20 mouse cellular contexts compared by ENCODE assay signal in genomic region chr6:24200644-24201484, GRCm38 (mm10). TPM values are rescaled to one million over a fixed set of nuclear protein-coding genes. Genes with fewer than 3 reads are reported as not detected.
DNase-seq lines count a peak whose midpoint lies in the region; ATAC-seq and TF ChIP-seq lines count a peak whose summit lies in the region.
"Had no signal": no experiment of that assay in that cellular context is flagged by ENCODE, and none has a peak within 500 bp of the region (broad histone marks: within the 10 kb centered on the region; RNA-seq: fewer than 3 reads in every experiment).

No protein-coding gene starts in this region.

- peak overlapping the region; percentile 2; the same call in 1 of the 2 replicates for H3K4me3 ChIP-seq in layer of hippocampus, adult 2 months
- no peak overlapping the region for H3K4me3 ChIP-seq in forebrain, postnatal 0 days (ENCODE audit: low read depth, low read length)
- H3K4me3 ChIP-seq: embryonic facial prominence, embryonic 15.5 days; intestine, embryonic 15.5 days; liver, embryonic 15.5 days had no signal

- TF ChIP-seq POLR2A in brain, embryonic 14.5 days (IDR thresholded peaks at IDR 0.05; ENCODE audit: borderline replicate concordance, extremely low read depth, insufficient read depth, insufficient read length, poor library complexity, severe bottlenecking) = no peak

- no peak overlapping the region for H3K9ac ChIP-seq in forebrain, postnatal 0 days
- H3K9ac ChIP-seq: embryonic facial prominence, embryonic 15.5 days; intestine, embryonic 15.5 days; liver, embryonic 15.5 days had no signal

- ATAC-seq in forebrain, postnatal 0 days = peak; percentile 38
- ATAC-seq in granulocyte monocyte progenitor cell, adult 5-6 weeks (replicated peaks; ENCODE audit: poor library complexity, severe bottlenecking) = no peak
- ATAC-seq: intestine, embryonic 15.5 days had no signal

- H3K4me2 ChIP-seq in forebrain, postnatal 0 days (ENCODE audit: low read depth) = 0 out of 2 replicates have a peak overlapping the region, but pooled peaks have one; percentile 9
- H3K4me2 ChIP-seq: embryonic facial prominence, embryonic 15.5 days; intestine, embryonic 15.5 days; liver, embryonic 15.5 days had no signal

- TF ChIP-seq CTCF in layer of hippocampus, adult 2 months (conservative IDR thresholded peaks at IDR 0.05) = no peak
- TF ChIP-seq CTCF in brain, embryonic 14.5 days (IDR thresholded peaks at IDR 0.05; ENCODE audit: borderline replicate concordance, extremely low read depth, insufficient read depth, insufficient read length) = no peak
- TF ChIP-seq CTCF in forebrain, postnatal 0 days (IDR thresholded peaks at IDR 0.05; ENCODE audit: low read depth) = no peak

- DNase-seq in layer of hippocampus, adult 2 months (ENCODE audit: low spot score in 2 of 2) = no peak
- no peak for DNase-seq in layer of hippocampus, adult 8-10 months (ENCODE audit: low spot score in 2 of 2)
- peak; percentile 82 for DNase-seq in brain, embryonic 14.5 days (ENCODE audit: low read depth)
- DNase-seq in cerebellum, adult 9-11 months = peak; percentile 44
- peak; percentile 38 for DNase-seq in forebrain, postnatal 0 days
- no peak for DNase-seq in ovary, postnatal 14 days (ENCODE audit: low spot score)
- DNase-seq: adrenal gland, postnatal 36 days; heart, adult 18-20 months; left cerebral cortex, postnatal 4 days; lung, postnatal 36 days; right cerebral cortex, postnatal 25 days had no signal

- H3K4me1 ChIP-seq in forebrain, postnatal 0 days (ENCODE audit: insufficient read depth) = no peaks in the 10 kb centered on the region
- H3K4me1 ChIP-seq: embryonic facial prominence, embryonic 15.5 days; intestine, embryonic 15.5 days; liver, embryonic 15.5 days had no signal

- no peaks in the 10 kb centered on the region for H3K27me3 ChIP-seq in forebrain, postnatal 0 days (ENCODE audit: insufficient read depth, low read length)
- H3K27me3 ChIP-seq: embryonic facial prominence, embryonic 15.5 days; intestine, embryonic 15.5 days; liver, embryonic 15.5 days had no signal

- peak overlapping the region; percentile 10; the same call in 1 of the 2 replicates for H3K27ac ChIP-seq in layer of hippocampus, adult 2 months
- H3K27ac ChIP-seq in forebrain, postnatal 0 days (ENCODE audit: low read depth, low read length) = no peak overlapping the region
- H3K27ac ChIP-seq: embryonic facial prominence, embryonic 15.5 days; intestine, embryonic 15.5 days; kidney, postnatal 0 days; liver, embryonic 15.5 days had no signal

- H3K9me3 ChIP-seq in forebrain, postnatal 0 days (ENCODE audit: low read length) = no peaks in the 10 kb centered on the region
- H3K9me3 ChIP-seq: embryonic facial prominence, embryonic 15.5 days; intestine, embryonic 15.5 days; liver, embryonic 15.5 days had no signal

- no peaks in the 10 kb centered on the region for H3K36me3 ChIP-seq in forebrain, postnatal 0 days (ENCODE audit: insufficient read depth)
- H3K36me3 ChIP-seq: embryonic facial prominence, embryonic 15.5 days; intestine, embryonic 15.5 days; liver, embryonic 15.5 days had no signal

- 18% methylated on average over 12 of the region's 12 CpGs for WGBS in forebrain, postnatal 0 days

RNA-seq across cellular contexts. Expression of gene Slc13a1, which starts 33.0 kb away (rescaled TPM):
- under 1 TPM; 0.31 to 0.37 TPM for total RNA-seq in layer of hippocampus, adult 2 months (2021)
- under 1 TPM; 0.20 to 0.59 (median 0.48) TPM for total RNA-seq in layer of hippocampus, adult 8-10 months (2022)
- polyA plus RNA-seq in brain, embryonic 14.5 days (2012; rRNA removed) = 0.05 TPM in 1 of 2 replicates, not detected in the other
- total RNA-seq in forebrain, postnatal 0 days (2014; rRNA removed) = 0.15 and 0.33 TPM in 2 replicates
- polyA plus RNA-seq in forebrain, postnatal 0 days (2015; fragmentation: Nextera tagmentation; extraction: Ambion mirVana) = 0.09 and 0.10 TPM in 2 replicates
- total RNA-seq in granulocyte monocyte progenitor cell, adult 5-6 weeks (2014; fragmentation: Nextera tagmentation) = not detected in 2 replicates
- not detected in 2 replicates for total RNA-seq in granulocyte monocyte progenitor cell, adult 5-6 weeks (2017)
- total RNA-seq: MEL; monocyte, adult 5-6 weeks had no signal
- polyA plus RNA-seq: cortical plate, adult 2 months; thymus, postnatal 0 days had no signal

Comparison
In these comparisons a context has a peak if more than half of its experiments do, and no peak if none do; other contexts are left out.
1. DNase-seq: peak in brain, embryonic 14.5 days (single experiment), cerebellum, adult 9-11 months (single experiment) and forebrain, postnatal 0 days (single experiment); none in layer of hippocampus, adult 2 months (0 of 2), layer of hippocampus, adult 8-10 months (0 of 2) and ovary, postnatal 14 days (single experiment).